Mouse (Mus musculus): ENCODE measurements around the gene Bmpr1b.

The Bmpr1b gene

DNA sequence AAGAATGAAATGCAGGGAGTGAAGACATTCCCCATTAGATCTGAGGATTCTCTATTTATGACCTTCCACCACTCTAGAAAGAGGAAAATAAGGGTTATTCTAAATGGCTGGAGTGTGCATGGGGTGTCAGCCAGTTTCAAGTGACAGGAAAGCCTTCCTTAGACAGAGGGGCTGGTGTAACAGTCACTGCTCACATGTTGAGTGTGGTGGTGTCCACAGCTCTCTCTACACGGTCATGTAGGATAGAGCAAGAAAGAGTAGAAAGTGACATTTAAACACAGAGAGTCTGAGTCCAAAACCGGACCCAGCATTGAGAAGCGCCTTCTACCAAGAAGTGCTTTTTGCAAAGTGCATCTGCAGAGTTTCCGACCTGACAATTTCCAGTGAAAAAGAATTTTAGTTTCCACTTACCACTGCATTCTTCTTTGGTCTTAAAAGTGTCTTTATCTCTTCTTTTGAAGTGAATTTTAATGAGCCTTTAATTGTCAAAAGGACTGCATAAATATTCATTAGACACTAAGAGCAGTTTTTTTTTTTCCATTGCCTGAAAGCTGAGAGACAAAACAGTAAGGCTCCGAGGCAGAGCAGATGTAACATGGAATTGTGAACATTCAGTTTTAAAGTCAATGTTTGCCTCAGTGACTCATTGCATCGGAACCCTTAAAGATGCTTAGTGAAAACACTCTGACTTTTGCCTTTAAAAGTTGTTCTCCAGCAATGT is 263.2 kb downstream of the Bmpr1b start:
- no peak for DNase-seq (ENCODE audit: low spot score)

DNA sequence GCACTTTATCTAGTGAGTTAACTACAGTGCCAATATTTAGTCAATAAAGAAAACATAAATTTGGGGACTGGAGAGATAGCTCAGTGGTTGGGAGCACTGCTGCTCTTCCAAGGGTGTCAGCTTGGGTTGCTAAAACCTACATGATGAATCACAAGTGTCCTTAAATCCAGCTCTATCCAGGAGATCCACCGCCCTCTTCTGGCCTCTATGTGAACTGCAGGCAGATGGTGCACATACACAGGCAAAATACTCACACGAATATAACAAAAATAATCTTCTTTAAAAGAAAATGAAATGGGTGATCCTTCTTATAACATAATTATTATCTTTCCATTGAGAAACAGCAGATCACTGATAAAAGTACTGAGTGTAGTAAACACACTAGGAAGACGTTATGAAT is 268.9 kb downstream of the Bmpr1b start:
- no peak for DNase-seq (ENCODE audit: low spot score)

- DNase-seq (ENCODE audit: low spot score): no peak
Measured at GRCm38 (mm10) chr3:141899521-141899920, 269.7 kb downstream of the Bmpr1b start.

DNA sequence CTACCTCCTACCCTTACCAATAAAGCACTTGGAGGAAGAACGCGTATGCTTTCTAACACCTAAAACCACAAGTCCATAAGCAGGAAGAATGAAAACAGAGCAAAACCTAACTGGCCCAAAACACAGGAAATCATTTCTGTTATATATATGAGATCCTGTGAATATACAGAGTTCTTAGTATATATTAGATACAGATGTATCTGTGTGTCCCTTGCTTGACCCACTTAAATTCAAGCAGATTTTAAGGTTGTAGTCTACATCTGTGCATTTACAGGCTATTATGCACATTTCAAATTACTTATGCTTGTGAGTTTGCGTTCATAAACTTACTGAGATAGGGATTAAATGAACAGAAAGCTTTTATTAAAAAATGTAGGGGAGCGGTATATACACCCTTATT is 271.5 kb downstream of the Bmpr1b start:
- DNase-seq (ENCODE audit: low spot score): no peak

DNA sequence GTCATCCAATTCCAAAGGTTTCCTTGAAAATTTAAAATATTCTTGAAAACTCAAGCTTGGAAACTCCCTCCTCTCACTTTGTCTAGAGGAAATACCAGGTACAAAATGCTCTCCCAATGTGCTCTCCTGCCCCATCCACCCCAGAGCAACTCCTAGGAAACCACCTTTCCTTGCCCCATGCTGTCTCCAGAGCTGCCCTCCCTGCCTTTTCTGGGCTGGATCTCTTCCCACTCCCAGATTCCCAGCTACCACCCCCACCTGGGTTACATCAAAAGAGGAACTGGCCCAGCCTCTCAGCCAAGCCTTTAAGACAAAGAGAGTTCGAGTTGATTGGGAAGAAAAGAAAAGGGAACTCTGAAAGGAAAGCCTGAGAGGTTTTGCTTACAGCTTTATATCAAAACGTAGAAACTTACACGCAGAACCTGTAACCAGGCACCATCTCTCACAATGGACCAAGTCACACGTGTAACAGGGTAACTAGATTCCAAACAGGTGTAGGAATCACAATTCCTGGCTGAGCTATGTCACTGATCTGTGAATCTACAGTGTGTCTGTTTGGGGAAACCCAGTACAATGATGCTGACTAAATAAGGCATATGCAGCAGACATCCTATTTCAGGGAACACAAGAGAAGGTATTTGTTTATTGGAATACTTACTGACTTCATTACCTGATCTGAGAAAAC is 272.2 kb downstream of the Bmpr1b start:
- no peak for DNase-seq (ENCODE audit: low spot score)

DNA sequence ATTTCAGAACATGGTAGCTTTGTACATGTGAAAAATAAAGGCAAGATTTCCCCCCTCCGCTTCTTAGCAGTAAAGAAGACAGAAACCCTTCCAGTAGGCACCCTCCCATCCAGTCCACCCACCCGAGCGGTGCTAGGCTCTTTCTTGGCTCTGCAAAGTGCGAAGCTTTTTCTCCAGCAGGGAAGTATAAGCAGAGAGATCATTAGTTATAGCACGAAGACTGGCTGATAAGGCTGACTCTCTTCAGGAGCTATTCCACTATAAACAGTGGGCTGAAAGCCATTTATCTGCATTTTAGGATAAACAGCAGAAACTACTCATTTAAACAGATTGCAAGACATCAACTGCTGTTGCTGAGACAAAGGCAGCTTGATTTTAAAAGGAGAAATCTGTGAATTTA is 274.1 kb downstream of the Bmpr1b start:
- no peak for DNase-seq (ENCODE audit: low spot score)

DNA sequence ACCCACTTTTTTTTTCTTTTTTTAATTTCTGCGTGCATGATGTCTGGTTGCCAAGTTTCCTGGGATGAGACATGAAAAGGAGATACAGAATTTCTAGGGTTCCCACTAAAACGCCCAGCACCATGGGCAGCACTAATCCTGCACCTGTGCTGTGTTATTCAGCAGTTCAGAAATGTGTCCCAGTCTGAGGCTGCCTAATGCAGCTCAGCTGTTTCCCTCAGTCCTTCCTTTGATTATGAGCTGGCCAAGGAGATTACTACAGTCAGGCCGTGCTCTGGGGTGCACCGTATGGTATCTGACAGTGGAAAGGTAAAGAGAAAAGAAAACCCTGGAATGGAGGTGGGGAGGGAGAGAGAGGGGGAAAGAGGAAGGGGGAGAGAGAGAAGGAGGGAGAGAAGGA is 278.6 kb downstream of the Bmpr1b start:
- no peak for DNase-seq (ENCODE audit: low spot score)

DNA sequence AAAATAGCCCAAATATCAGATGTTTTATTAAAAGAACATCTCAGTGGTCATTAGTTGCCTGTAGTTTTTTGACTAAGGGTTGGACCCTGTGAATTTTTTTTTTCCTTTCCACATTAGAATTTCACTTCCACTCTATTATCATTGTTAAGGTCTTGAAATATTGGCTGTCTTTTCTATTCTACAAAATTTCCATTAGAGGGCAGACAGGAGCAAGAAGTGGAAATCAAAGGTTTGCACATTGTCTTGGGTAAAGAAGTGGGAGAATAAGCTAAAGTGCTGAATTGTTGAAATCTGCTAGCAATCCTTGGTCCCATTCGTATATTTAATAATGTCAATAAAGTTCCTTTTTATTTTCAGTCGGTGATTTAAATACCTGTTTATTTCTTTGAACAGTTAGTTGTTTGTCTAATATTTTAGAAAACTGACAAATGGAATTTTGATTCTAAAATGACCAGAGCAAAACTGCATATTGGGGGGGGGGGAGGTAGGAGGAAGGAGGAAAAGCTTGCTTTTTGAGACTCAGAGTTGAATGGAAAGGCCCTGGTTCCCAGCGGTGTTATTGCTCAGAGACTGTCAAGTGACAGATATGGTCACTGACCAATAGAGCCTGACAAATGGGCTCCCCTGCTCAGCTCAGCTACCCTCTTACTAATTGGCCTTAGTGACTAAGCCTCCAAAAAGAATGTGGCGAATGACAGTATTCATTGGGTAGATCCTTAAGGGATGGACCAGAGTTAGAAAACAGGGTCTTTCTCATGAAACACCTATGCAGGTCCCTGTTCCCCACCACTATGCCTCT is 281.6 kb downstream of the Bmpr1b start:
- no peak for DNase-seq (ENCODE audit: low spot score)

GRCm38 (mm10) chr3:141884190-141884589 is 285.0 kb downstream of the Bmpr1b start:
- DNase-seq (ENCODE audit: low spot score): no peak

DNA sequence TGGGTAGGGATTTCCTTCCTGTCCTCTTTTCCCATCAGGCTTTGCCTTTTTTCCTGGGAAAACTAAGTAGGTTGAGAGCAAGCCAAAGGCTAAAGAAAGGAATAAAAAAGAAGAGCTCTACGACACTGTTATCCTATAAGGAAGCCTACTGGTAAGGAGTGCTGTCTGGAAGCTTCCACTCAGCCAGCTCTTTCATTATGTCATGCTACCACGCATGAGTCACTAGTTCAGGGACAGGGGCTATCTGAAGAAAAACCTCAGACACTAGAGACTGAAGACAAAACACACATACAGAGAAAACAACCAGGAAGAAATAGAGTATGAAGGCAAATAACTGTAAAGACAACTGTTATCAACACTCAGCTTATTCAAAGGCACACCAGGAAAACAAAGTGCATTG is 286.7 kb downstream of the Bmpr1b start:
- no peak for DNase-seq (ENCODE audit: low spot score)

DNA sequence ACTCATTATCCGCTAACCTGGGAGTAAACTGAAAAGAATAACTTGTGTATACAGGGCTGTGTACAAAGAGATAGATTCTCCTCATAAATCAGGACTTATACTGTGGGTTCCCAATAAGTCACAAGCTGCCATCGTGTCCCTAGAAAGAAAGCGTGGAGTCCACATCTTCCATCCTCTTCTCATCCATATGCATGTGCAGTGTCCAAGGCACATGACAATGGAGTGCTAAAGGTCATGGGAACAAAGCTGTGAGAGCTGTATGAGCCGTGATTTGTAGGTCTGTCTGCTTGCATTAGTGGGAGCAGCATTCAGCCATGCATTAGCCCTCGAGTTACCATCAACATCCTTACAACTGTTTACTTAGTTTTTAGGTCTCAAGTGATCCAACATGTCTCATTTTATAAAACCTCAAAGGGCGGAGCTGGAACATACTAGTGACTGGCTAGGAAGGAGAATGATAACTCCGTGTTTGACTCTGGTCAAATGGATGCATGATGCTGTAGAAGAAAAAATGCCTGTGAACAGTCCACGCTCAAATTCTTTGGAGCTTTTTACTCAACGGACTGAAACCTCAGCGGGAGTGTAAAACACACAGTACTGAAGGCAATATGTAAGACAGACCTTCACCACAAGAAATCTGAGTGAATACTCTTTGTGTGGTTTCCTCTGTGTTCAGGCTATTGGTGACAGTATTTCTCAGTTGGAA is 296.7 kb downstream of the Bmpr1b start:
- no peak for DNase-seq (ENCODE audit: low spot score)

- no peak for DNase-seq (ENCODE audit: low spot score)
Measured at GRCm38 (mm10) chr3:141871805-141872204, 297.4 kb downstream of the Bmpr1b start.

GRCm38 (mm10) chr3:141862816-141863461 is 306.3 kb downstream of the Bmpr1b start:
- DNase-seq (ENCODE audit: low spot score): peak; percentile 48

DNA sequence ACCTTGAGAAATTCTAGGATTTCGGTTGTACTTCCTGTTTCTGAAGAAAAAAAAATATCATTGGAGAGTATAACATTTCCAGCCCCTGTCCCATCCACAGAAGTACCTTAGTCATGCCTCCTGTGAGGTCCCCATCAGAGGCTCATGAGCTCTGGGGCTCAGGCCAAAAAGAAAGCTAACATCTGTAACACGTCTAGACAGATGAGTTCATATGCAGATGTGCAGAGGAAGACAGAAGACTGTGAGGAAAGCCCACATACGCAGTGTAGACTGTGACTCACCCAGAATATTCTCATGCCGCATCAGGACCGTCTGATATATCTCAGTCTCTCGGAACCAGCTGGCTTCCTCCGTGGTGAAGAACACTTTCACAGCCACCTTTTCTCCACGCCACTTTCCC is 312.1 kb downstream of the Bmpr1b start:
- DNase-seq (ENCODE audit: low spot score): no peak

- DNase-seq (ENCODE audit: low spot score): no peak
Measured at GRCm38 (mm10) chr3:141854339-141854738, 314.9 kb downstream of the Bmpr1b start.

GRCm38 (mm10) chr3:141850141-141850540 is 319.1 kb downstream of the Bmpr1b start:
- no peak for DNase-seq (ENCODE audit: low spot score)

GRCm38 (mm10) chr3:141849206-141849605 is 320.0 kb downstream of the Bmpr1b start:
- DNase-seq (ENCODE audit: low spot score): no peak

DNA sequence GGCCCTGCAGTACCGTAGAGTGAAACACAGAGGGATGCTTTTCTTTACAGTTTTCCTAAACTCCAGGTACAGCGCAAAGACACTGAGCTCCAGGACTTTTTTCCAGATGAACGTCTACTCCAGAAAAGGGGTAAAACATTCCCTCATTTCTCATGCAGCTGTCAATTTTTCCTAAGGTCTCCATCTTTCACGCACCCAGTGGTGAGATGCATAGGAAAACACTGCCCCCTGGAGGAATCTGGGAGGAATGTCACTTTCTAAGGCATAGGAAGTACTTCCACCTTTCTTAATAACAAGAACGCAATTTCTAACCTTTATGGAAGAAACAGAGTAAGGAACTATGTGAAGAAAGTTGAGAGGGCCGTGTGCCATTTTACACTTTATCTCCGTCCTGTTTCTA is 330.4 kb downstream of the Bmpr1b start:
- no peak for DNase-seq (ENCODE audit: low spot score)

- peak; percentile 74 for DNase-seq (ENCODE audit: low spot score)
Measured at GRCm38 (mm10) chr3:141831135-141831534, 338.1 kb downstream of the Bmpr1b start.

DNA sequence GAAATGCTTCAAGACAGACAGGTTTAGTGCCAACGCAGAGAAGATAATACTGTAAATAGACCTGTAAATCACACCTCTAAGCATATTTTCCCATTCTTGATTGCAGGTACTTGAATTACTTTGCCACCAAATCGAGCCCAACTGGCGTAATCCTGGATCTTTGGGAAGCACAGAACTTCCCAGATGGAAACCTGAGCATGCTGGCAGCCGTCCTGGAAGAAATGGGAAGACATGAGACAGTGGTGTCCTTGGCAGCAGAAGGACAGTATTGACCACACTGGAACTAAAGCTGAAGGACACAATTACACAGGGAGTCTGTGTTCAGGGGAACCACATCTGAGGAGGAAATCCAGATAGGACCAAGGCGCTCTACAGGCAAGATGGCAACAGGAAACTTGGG is 340.9 kb downstream of the Bmpr1b start:
- no peak for DNase-seq (ENCODE audit: low spot score)

- no peak for DNase-seq (ENCODE audit: low spot score)
Measured at GRCm38 (mm10) chr3:141819331-141819941, 349.8 kb downstream of the Bmpr1b start.
